Mouse (Mus musculus) ES-E14 (cell line): ENCODE data around the gene Uchl4. TPM values are rescaled to one million over a fixed set of nuclear protein-coding genes. Genes with fewer than 3 reads are reported as not detected.

Source experiments
- DNase-seq: peaks from one replicate; pipeline ENCODE4 v3.0.0-alpha.2; 2013; ENCODE audit warnings: low read depth, low spot score
- H3K27ac ChIP-seq: 2 replicates; pipeline ENCODE4 v1.5.1; 2012; ENCODE audit warnings: low read depth, mild to moderate bottlenecking, low read length, moderate library complexity, mixed read lengths; ENCODE audit not compliant: poor library complexity, insufficient read depth, severe bottlenecking
- H3K36me3 ChIP-seq: 2 replicates; pipeline ENCODE4 v1.6.1; 2012; ENCODE audit warnings: mild to moderate bottlenecking, low read length, moderate library complexity, mixed read lengths; ENCODE audit not compliant: control insufficient read depth, poor library complexity, insufficient read depth, severe bottlenecking
- H3K4me1 ChIP-seq, 2 experiments: fragments of 150-350 bp in 1 of 2; sonication (generic) in 1 of 2; 2 replicates each; pipeline ENCODE4 v1.6.1; 2012; ENCODE audit warnings: low read length in 2 of 2, mild to moderate bottlenecking in 1 of 2, mixed read lengths in 1 of 2; ENCODE audit not compliant: control insufficient read depth in 2 of 2, insufficient read depth in 2 of 2, poor library complexity in 1 of 2
- H3K4me3 ChIP-seq, 2 experiments: fragments of 150-350 bp in 1 of 2; sonication (generic) in 1 of 2; 2 replicates each; pipeline ENCODE4 v1.5.1; 2012; ENCODE audit warnings: low read length in 2 of 2, low read depth in 1 of 2, mild to moderate bottlenecking in 1 of 2, mixed read lengths in 1 of 2; ENCODE audit not compliant: insufficient read depth in 1 of 2, poor library complexity in 1 of 2, severe bottlenecking in 1 of 2
- H3K9ac ChIP-seq: 2 replicates; pipeline ENCODE4 v1.6.1; 2012; ENCODE audit warnings: low read depth, mild to moderate bottlenecking, low read length, mixed read lengths; ENCODE audit not compliant: poor library complexity, insufficient read depth, severe bottlenecking
- H3K9me3 ChIP-seq: fragments of 150-350 bp; sonication (generic); 2 replicates; pipeline ENCODE4 v1.6.1; 2012; ENCODE audit warnings: low read depth, mild to moderate bottlenecking, low read length; ENCODE audit not compliant: control insufficient read depth, insufficient read depth
- CHD2 ChIP-seq: IDR thresholded peaks from 2 replicates; pipeline ENCODE4 v1.6.1; 2014; ENCODE audit warnings: mild to moderate bottlenecking, low read depth, low read length, inconsistent platforms
- HCFC1 ChIP-seq: IDR thresholded peaks from 2 replicates; pipeline ENCODE4 v1.6.1; 2012; ENCODE audit warnings: low read length, inconsistent platforms, borderline replicate concordance; ENCODE audit not compliant: insufficient read depth
- MAFK ChIP-seq: IDR thresholded peaks from 2 replicates; pipeline ENCODE4 v1.6.1; 2014; ENCODE audit warnings: mild to moderate bottlenecking, low read depth, low read length, inconsistent platforms; ENCODE audit not compliant: insufficient read depth
- ZC3H11A ChIP-seq: IDR thresholded peaks from 2 replicates; pipeline ENCODE4 v1.6.1; 2012; ENCODE audit warnings: low read depth, mild to moderate bottlenecking, inconsistent platforms, low read length, borderline replicate concordance
- ZNF384 ChIP-seq: IDR thresholded peaks from 2 replicates; pipeline ENCODE4 v1.6.1; 2012; ENCODE audit warnings: low read depth, low read length, inconsistent platforms
- in situ Hi-C, 2 experiments: fragments of 600-800 bp; cut with MboI; formaldehyde crosslinking; loops; one replicate each; pipeline ENCODE4 v1.15.1; 2025; ENCODE audit warnings: low sequenced_read_pairs in 2 of 2, inconsistent platforms in 1 of 2; ENCODE audit not compliant: unreplicated experiment in 2 of 2
- total RNA-seq: library from RNA; depleted of rRNA; stranded (reverse); fragments of 300-350 nt; gene quantifications from 2 replicates; pipeline ENCODE4 v1.2.3, GENCODE M21; 2012

The Uchl4 gene
- total RNA-seq, 1 experiment: 0.54 TPM

DNA sequence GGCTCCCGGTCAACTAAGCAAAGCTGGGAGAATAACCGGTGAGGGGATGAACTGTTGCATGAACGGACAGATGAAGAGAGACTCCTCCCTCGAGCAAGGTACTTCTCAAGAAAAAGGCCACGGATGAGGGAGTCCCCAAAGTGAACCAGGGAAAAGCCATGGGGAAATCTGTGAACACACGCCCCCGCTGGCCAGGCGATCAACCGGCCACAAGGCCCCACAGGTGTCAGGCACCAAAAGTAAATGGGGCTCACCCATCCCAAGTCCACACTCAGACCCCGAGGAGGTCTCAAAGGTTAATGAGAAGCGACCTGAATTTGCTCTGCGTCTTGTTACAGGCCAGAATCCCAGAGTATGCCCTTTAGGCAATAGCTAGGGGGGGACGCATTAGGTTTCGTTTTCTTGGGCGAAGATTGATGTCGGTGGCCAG is 17.6 kb downstream of the Uchl4 start:
- in situ Hi-C loops: no loop called here
- no peaks in the 10 kb centered on the region for H3K9me3 ChIP-seq
- peak overlapping the region; percentile 74 to 93 for H3K4me3 ChIP-seq
- no peak for TF ChIP-seq ZNF384
- peaks cover 3% of the 10 kb centered on the region; the same call in 1 of the 2 replicates for H3K36me3 ChIP-seq
- peaks cover 0 to 7% of the 10 kb centered on the region in 2 experiments; a peak in 2 of 4 replicates for H3K4me1 ChIP-seq
- H3K27ac ChIP-seq: peak overlapping the region; percentile 58; the same call in 1 of the 2 replicates
- peak overlapping the region; percentile 85 for H3K9ac ChIP-seq
- no peak for DNase-seq

DNA sequence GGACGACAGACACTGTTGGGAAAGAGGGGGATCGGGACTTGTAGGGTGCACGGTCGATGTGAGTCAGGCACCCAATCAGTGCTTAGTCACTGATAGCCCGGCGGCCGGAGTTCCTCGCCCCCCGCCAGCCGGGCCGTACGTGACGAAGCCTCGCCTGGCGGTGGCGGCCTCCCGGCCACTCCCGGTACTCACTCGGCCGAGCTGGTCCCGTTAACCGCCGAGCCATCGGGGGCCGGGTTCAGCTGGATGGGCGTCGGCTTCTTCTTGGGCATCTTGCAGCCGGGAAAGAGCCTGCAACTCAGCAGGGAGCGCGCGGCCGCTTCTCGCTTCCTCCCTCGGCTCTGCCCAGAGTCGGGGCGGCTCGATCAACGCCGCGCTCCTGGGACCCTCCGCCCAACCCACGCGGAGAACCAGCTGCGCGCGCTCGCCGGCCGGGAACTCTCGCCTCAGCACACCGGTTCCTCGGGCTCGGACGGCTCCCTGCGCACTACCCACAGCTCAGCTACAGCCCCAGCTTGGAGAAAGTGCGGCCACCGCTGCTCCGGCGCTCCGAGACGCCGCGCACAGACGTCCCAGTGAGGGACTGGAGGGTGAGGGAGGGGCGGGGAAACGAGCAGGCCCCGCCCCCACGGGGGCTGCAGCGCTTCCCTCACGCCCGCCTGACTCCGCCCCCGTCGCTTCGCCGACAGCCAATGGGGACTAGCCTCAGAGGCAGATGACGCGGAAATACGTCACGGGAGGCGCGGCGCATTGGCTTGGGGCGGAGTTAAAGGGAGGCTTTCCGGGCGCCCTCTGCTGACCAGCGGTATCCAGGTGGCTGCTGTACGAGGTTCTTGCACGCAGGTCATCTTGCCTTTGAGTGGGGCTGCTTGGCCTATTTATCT is 18.3 kb downstream of the Uchl4 start, which contains the start of gene Map2k1:
Gene Map2k1, minus strand, starts transcription at position 611 of the 884 bp plus-strand sequence.
- in situ Hi-C loops: no loop called here
- H3K9ac ChIP-seq: peak within 1 kb of the TSS; percentile 85
- peaks cover 3% of the 10 kb centered on the region; the same call in 1 of the 2 replicates for H3K36me3 ChIP-seq
- peak within 1 kb of the TSS; percentile 74 to 93 for H3K4me3 ChIP-seq
- H3K9me3 ChIP-seq: no peaks in the 10 kb centered on the region
- peak within 1 kb of the TSS; percentile 58 for H3K27ac ChIP-seq
- H3K4me1 ChIP-seq: peaks cover 0 to 7% of the 10 kb centered on the region in 2 experiments; a peak in 2 of 4 replicates
- peak; percentile 100 for DNase-seq
- TF ChIP-seq HCFC1 (no peak), MAFK (no peak), ZNF384 (no peak), CHD2 (no peak), ZC3H11A (no peak)

DNA sequence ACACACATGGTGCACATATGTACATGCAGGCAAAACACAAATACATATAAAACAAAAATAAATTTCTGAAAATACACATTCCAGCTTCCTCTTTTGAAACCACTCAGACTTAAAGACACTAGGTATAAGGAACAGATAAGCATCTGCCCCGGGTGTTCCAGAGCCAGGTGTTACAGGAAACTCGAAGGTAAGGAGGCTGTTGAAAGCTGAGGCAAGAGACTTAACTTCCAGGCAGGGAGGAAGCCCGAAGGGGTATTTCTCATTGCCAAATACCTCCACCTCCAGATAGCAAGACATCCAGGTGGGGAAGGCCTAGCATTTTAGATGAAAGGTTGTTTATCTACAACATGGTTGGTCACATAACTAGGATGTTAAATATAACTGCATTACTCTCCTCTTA is 20.4 kb downstream of the Uchl4 start:
- no peak overlapping the region for H3K4me3 ChIP-seq
- TF ChIP-seq HCFC1: no peak
- TF ChIP-seq CHD2: no peak
- no peak for TF ChIP-seq MAFK
- no peak for TF ChIP-seq ZNF384
- TF ChIP-seq ZC3H11A: no peak
- H3K9me3 ChIP-seq: no peaks in the 10 kb centered on the region
- in situ Hi-C loops: no loop called here
- H3K27ac ChIP-seq: no peak overlapping the region
- H3K36me3 ChIP-seq: no peaks in the 10 kb centered on the region
- peaks cover 0 to 2% of the 10 kb centered on the region in 2 experiments; a peak in 2 of 4 replicates for H3K4me1 ChIP-seq
- no peak overlapping the region for H3K9ac ChIP-seq
- DNase-seq: no peak

DNA sequence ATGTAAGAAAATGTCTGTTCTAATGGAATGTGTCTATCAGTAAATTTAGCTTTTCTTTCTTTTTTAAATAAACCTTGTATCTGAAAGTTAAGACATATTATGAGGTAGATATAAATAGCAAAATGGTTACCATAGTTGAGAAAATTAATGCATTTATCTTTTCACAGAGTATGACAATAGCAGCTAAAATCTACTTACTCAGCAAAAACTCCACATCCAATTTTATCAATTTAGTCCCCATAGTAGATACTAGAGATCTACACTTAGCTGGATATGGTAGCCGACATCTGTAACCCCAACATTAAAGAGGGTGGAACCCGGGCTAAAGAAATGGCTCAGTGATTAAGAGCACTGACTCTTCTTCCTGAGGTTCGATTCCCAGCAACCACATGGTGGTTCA is 21.2 kb downstream of the Uchl4 start:
- in situ Hi-C loops: no loop called here
- H3K36me3 ChIP-seq: no peaks in the 10 kb centered on the region
- no peaks in the 10 kb centered on the region for H3K9me3 ChIP-seq
- no peak overlapping the region for H3K4me3 ChIP-seq
- H3K4me1 ChIP-seq: peaks cover 0 to 2% of the 10 kb centered on the region in 2 experiments; a peak in 2 of 4 replicates
- TF ChIP-seq MAFK (peak; percentile 75), ZC3H11A (no peak)
- no peak overlapping the region for H3K27ac ChIP-seq
- no peak for DNase-seq
- H3K9ac ChIP-seq: no peak overlapping the region
